16 mouse cellular contexts compared by ENCODE assay signal in the genomic region with DNA sequence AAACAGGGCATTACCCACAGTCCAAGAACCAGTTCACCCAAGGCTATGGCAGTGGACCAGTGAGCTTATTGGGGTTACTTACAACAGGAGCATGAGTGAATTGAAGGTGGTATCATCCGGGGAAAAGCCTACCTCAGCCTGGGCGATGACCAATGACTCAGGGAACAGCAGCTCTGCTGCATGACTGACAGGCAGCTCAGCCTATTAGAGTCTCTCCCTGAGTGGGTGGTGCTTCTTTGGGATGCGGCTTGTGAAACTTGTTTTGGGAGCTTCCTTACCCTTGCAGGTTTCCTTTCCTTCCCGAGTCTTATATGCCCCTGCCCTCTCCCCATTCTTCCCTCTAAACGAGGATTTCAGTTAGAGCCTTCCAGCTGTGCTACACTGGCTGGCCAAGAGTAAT. TPM values are rescaled to one million over a fixed set of nuclear protein-coding genes. Genes with fewer than 3 reads are reported as not detected.
DNase-seq lines count a peak whose midpoint lies in the region; ATAC-seq and TF ChIP-seq lines count a peak whose summit lies in the region.
"Had no signal": no experiment of that assay in that cellular context is flagged by ENCODE, and none has a peak within 500 bp of the region (broad histone marks: within the 10 kb centered on the region; RNA-seq: fewer than 3 reads in every experiment).

No protein-coding gene starts in this region.

- no peaks in the 10 kb centered on the region for H3K27me3 ChIP-seq in forebrain, postnatal 0 days (ENCODE audit: insufficient read depth, low read length)
- no peaks in the 10 kb centered on the region for H3K27me3 ChIP-seq in forebrain, embryonic 16.5 days (replicated peaks; ENCODE audit: control insufficient read depth, insufficient read depth, low read length)
- no peaks in the 10 kb centered on the region for H3K27me3 ChIP-seq in lung, embryonic 14.5 days (ENCODE audit: insufficient read depth, low read length)
- H3K27me3 ChIP-seq: limb, embryonic 12.5 days; lung, embryonic 15.5 days; midbrain, embryonic 15.5 days had no signal

- ATAC-seq in forebrain, postnatal 0 days = peak; percentile 42
- ATAC-seq in forebrain, embryonic 16.5 days = no peak
- ATAC-seq in lung, embryonic 14.5 days (ENCODE audit: insufficient read depth) = no peak
- ATAC-seq: midbrain, embryonic 15.5 days had no signal

- H3K9ac ChIP-seq in forebrain, postnatal 0 days = no peak overlapping the region
- no peak overlapping the region for H3K9ac ChIP-seq in forebrain, embryonic 16.5 days (replicated peaks; ENCODE audit: low read depth, low read length)
- no peak overlapping the region for H3K9ac ChIP-seq in lung, embryonic 14.5 days
- H3K9ac ChIP-seq: limb, embryonic 12.5 days; lung, embryonic 15.5 days; midbrain, embryonic 15.5 days had no signal

- H3K9me3 ChIP-seq in forebrain, postnatal 0 days (ENCODE audit: low read length) = no peaks in the 10 kb centered on the region
- H3K9me3 ChIP-seq in forebrain, embryonic 16.5 days (ENCODE audit: control insufficient read depth, low read length) = no peaks in the 10 kb centered on the region
- no peaks in the 10 kb centered on the region for H3K9me3 ChIP-seq in lung, embryonic 14.5 days (ENCODE audit: low read depth, low read length)
- H3K9me3 ChIP-seq: hindbrain, embryonic 10.5 days; limb, embryonic 12.5 days; lung, embryonic 15.5 days; midbrain, embryonic 15.5 days had no signal

- no peak overlapping the region for H3K4me3 ChIP-seq in forebrain, postnatal 0 days (ENCODE audit: low read depth, low read length)
- no peak overlapping the region for H3K4me3 ChIP-seq in forebrain, embryonic 16.5 days (replicated peaks; ENCODE audit: low read length)
- no peak overlapping the region for H3K4me3 ChIP-seq in lung, embryonic 14.5 days (ENCODE audit: low read depth, low read length)
- H3K4me3 ChIP-seq: hindbrain, embryonic 10.5 days; limb, embryonic 12.5 days; lung, embryonic 15.5 days; midbrain, embryonic 15.5 days had no signal

- H3K27ac ChIP-seq in forebrain, postnatal 0 days (ENCODE audit: low read depth, low read length) = no peak overlapping the region
- H3K27ac ChIP-seq in forebrain, embryonic 16.5 days (ENCODE audit: low read length) = no peak overlapping the region
- no peak overlapping the region for H3K27ac ChIP-seq in lung, embryonic 14.5 days (ENCODE audit: low read depth)
- H3K27ac ChIP-seq: hindbrain, embryonic 10.5 days; limb, embryonic 12.5 days; lung, embryonic 15.5 days; midbrain, embryonic 15.5 days had no signal

- no peak for TF ChIP-seq CTCF in forebrain, postnatal 0 days (IDR thresholded peaks at IDR 0.05; ENCODE audit: low read depth)
- no peak for TF ChIP-seq CTCF in lung, embryonic 14.5 days (IDR thresholded peaks at IDR 0.05; ENCODE audit: low read depth)
- no peak for TF ChIP-seq CTCF in brain, embryonic 14.5 days (IDR thresholded peaks at IDR 0.05; ENCODE audit: borderline replicate concordance, extremely low read depth, insufficient read depth, insufficient read length)

- 87% methylated on average over 5 of the region's 5 CpGs for WGBS in forebrain, postnatal 0 days
- WGBS in forebrain, embryonic 16.5 days = 90% methylated on average over 5 of the region's 5 CpGs
- WGBS in lung, embryonic 14.5 days = 80% methylated on average over 5 of the region's 5 CpGs

- H3K36me3 ChIP-seq in forebrain, postnatal 0 days (ENCODE audit: insufficient read depth) = peaks cover 28% of the 10 kb centered on the region
- peaks cover 17% of the 10 kb centered on the region for H3K36me3 ChIP-seq in forebrain, embryonic 16.5 days (ENCODE audit: control insufficient read depth, insufficient read depth)
- H3K36me3 ChIP-seq in lung, embryonic 14.5 days (ENCODE audit: insufficient read depth) = peaks cover 45% of the 10 kb centered on the region

- H3K4me2 ChIP-seq in forebrain, postnatal 0 days (ENCODE audit: low read depth) = no peak overlapping the region
- no peak overlapping the region for H3K4me2 ChIP-seq in forebrain, embryonic 16.5 days (ENCODE audit: low read length)
- H3K4me2 ChIP-seq in lung, embryonic 14.5 days = no peak overlapping the region
- H3K4me2 ChIP-seq: limb, embryonic 12.5 days; lung, embryonic 15.5 days; midbrain, embryonic 15.5 days had no signal

- H3K4me1 ChIP-seq in forebrain, postnatal 0 days (ENCODE audit: insufficient read depth) = no peaks in the 10 kb centered on the region
- no peaks in the 10 kb centered on the region for H3K4me1 ChIP-seq in forebrain, embryonic 16.5 days (replicated peaks; ENCODE audit: control insufficient read depth, insufficient read depth, low read length)
- no peaks in the 10 kb centered on the region for H3K4me1 ChIP-seq in lung, embryonic 14.5 days (ENCODE audit: insufficient read depth)
- H3K4me1 ChIP-seq: hindbrain, embryonic 10.5 days; limb, embryonic 12.5 days; midbrain, embryonic 15.5 days had no signal

- peak; percentile 43 for DNase-seq in forebrain, postnatal 0 days
- peak; percentile 21 for DNase-seq in lung, embryonic 14.5 days
- no peak for DNase-seq in lung, postnatal 4 days
- DNase-seq in brain, embryonic 14.5 days (ENCODE audit: low read depth) = peak; percentile 31
- no peak for DNase-seq in urinary bladder, postnatal 25 days (ENCODE audit: low spot score)
- DNase-seq in ovary, postnatal 10 days (ENCODE audit: low spot score) = no peak
- DNase-seq: adrenal gland, adult 8-10 months; cerebellum, adult 9-11 months; kidney, adult 11 months; thymus, adult 18-20 months had no signal

- TF ChIP-seq POLR2A in brain, embryonic 14.5 days (IDR thresholded peaks at IDR 0.05; ENCODE audit: borderline replicate concordance, extremely low read depth, insufficient read depth, insufficient read length, poor library complexity, severe bottlenecking) = no peak

RNA-seq across cellular contexts. Expression of gene Gabrr2, which starts 10.1 kb away (rescaled TPM):
- total RNA-seq in forebrain, postnatal 0 days (2014; rRNA removed) = 0.54 TPM in 1 of 2 replicates, not detected in the other
- polyA plus RNA-seq in forebrain, postnatal 0 days (2015; fragmentation: Nextera tagmentation; extraction: Ambion mirVana) = not detected in 2 replicates
- polyA plus RNA-seq in forebrain, embryonic 16.5 days (2015; fragmentation: Nextera tagmentation; extraction: Ambion mirVana) = 0.37 and 0.65 TPM in 2 replicates
- polyA plus RNA-seq in lung, embryonic 14.5 days (2014; fragmentation: Nextera tagmentation; extraction: Ambion mirVana) = 0.14 and 0.28 TPM in 2 replicates
- polyA plus RNA-seq in brain, embryonic 14.5 days (2012; rRNA removed) = 0.59 and 0.98 TPM in 2 replicates
- total RNA-seq: granulocyte monocyte progenitor cell, adult 5-6 weeks had no signal

RNA-seq across cellular contexts. Expression of gene Ube2j1, which starts 21.4 kb away (rescaled TPM):
- 88.5 and 106 TPM in 2 replicates for total RNA-seq in forebrain, postnatal 0 days (2014; rRNA removed)
- 53.6 and 61.2 TPM in 2 replicates for polyA plus RNA-seq in forebrain, postnatal 0 days (2015; fragmentation: Nextera tagmentation; extraction: Ambion mirVana)
- polyA plus RNA-seq in forebrain, embryonic 16.5 days (2015; fragmentation: Nextera tagmentation; extraction: Ambion mirVana) = 53.4 and 60.2 TPM in 2 replicates
- polyA plus RNA-seq in lung, embryonic 14.5 days (2014; fragmentation: Nextera tagmentation; extraction: Ambion mirVana) = 50.7 and 57.4 TPM in 2 replicates
- 36.6 and 46.6 TPM in 2 replicates for polyA plus RNA-seq in brain, embryonic 14.5 days (2012; rRNA removed)

Comparison
In these comparisons a context has a peak if more than half of its experiments do, and no peak if none do; other contexts are left out.
1. DNase-seq: peak in forebrain, postnatal 0 days (single experiment), lung, embryonic 14.5 days (single experiment) and brain, embryonic 14.5 days (single experiment); none in lung, postnatal 4 days (0 of 2), urinary bladder, postnatal 25 days (single experiment) and ovary, postnatal 10 days (single experiment).